Mouse (Mus musculus) cerebellum, adult 11-12 months (tissue): ENCODE results near the gene Ccdc86.

Experiments
- DNase-seq: peaks from one replicate; pipeline ENCODE4 v3.0.0; 2022

Gene Ccdc86

GRCm38 (mm10) chr19:10949112-10949511, at the start of gene Ccdc86:
Ccdc86 (minus strand) TSS chr19:10949266.
- peak; percentile 95 for DNase-seq

- DNase-seq = no peak
Observed at GRCm38 (mm10) chr19:10993150-10993549, 44.1 kb upstream of the Ccdc86 start, which contains the start of gene Ms4a15. Ms4a15 (minus strand) TSS chr19:10993250.

GRCm38 (mm10) chr19:10991911-10992310, 42.8 kb upstream of the Ccdc86 start:
- no peak for DNase-seq

- DNase-seq = no peak
Observed at GRCm38 (mm10) chr19:10990751-10991150, 41.7 kb upstream of the Ccdc86 start.

GRCm38 (mm10) chr19:10988563-10988962, 39.5 kb upstream of the Ccdc86 start:
- DNase-seq = no peak

- no peak for DNase-seq
Observed at GRCm38 (mm10) chr19:10985889-10986288, 36.8 kb upstream of the Ccdc86 start.

GRCm38 (mm10) chr19:10984551-10984950, 35.5 kb upstream of the Ccdc86 start:
- DNase-seq = no peak

- peak; percentile 25 for DNase-seq
Observed at GRCm38 (mm10) chr19:10983146-10983545, 34.1 kb upstream of the Ccdc86 start.

GRCm38 (mm10) chr19:10980210-10980609, 31.1 kb upstream of the Ccdc86 start:
- DNase-seq = peak; percentile 29

DNA sequence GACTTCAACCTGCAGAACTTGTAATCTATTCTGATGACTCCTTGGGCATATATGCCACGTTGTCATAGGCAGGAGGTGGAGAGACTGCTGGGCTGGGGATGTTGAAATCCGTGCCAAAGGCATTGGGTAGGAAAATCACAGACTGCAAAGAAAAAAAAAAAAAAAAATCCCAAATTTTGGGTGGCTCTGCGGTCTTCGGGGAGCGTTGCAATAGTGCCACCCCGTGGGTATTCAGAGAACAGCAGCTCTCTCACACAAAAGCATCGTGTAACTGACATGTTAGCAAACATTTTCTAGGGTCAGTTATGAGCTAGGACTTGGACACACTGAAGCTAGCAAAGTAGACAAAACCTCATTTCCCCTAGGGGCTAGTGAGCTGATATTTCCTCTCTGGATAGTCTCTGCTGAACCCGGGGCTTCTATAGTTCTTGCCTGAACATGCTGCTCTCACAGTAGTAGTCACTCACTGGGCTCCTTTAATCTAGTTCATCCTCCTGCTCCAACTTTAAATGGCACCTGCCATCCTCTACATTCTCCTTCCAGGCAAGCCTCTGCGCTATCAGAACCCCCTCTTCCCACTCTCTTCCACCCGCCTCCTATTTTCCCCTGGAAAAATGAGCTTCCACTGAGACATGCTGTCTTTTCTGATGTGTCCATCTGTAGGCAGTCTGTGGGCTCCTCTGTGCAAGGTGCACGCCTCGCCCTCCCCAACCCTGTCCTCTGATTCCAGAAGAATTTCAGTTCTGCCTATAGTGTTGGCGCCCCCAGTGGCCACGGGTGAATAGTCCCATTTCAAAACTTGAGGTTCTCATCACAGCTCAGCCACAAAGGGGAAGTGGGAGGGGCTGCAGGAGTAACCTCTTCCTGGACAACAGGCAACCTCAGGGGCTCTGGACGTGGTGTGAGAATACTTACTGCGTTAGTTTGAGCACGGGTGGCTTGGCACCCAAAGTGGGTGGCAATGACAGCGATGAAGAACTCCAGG, 30.4 kb upstream of the Ccdc86 start:
- peak; percentile 69 for DNase-seq

DNA sequence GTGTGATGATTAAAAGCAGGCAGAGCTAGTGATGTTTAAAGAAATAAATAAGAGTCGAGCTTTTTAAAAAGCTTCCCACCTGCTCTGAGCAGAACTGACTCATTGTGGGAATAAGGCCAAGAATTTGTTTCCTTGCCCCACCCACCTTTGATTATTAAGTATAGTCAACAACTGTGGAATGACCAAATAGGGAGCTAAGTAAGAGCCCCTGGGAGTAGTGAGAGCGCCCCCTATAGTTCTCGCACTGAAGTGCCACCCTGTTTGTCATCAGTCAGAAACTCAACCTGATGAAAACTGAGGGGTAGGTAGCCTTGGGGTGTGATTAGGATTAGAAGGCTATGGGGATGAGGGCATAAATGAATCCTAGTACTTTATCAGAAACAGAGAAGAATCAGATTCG, 27.3 kb upstream of the Ccdc86 start:
- DNase-seq = no peak

DNA sequence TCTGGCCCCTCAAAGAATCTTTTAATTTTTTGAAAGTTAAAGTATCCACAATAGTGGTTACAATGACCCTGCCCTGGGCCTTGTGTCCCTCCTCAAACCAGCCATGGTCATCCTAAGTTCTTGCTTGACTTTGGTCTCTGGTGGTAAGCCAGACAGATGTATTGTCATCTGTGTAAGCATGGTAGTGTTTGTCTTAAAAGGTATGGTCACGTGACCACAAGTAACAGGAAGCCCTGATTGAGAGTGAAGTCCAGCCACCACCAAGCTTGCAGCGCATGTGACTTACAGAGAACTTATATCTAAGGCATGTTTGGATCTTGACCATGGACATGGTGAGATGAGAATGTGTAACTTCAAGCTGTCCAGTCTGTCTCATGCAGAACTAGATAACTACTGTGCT, 26.1 kb upstream of the Ccdc86 start:
- DNase-seq = no peak

DNA sequence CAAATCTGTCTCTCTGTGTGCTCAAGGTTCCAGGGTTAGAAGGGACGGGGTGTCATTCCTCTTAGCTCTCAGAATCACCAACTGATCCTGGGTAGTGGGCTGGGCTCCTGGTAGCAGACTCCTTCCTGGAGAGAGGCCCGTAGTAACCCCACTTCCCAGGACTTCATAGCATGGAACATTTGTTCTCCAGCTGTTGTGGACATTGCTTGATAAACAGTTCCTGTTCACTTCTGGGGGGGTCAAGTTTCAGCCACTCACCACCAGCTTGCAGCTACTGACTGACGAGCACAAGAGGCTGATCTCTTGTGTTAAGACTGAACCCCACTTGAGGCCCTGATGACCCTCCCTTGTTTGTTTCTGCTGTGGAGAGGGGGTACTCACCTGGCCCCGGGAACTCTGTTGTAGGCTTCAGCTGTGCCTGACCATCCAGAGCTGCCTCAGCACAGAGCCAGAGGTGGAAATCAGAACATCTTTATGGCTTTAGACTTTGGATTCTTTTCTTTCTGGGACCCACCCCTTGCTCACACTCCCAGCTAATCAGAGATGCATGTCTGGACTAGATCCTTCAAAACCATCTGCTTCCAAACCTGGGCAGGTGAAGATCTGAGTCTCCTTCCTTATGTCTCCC, 25.3 kb upstream of the Ccdc86 start, which contains the start of gene Ms4a10:
Gene Ms4a10 (minus strand): TSS at position 433 of the 628 bp plus-strand sequence.
- no peak for DNase-seq

DNA sequence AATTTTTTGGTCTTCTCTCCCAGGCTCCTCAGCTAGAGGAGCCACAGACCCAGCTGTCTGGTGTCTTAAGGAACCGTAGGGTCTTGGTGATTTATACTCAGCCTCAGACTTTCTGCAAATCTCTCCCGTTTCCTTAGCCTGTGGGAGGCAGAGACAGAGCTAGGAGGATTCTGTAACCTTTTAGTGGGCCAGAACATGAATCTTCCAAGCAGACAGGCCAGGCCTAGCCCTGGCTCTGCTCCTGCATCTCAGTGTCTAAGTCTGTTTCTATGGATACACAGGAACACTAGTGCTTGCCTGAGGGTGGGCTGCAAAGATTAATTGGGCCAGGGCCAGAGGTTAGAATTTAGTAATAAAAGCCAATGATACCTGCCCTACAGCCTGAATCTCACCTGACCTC, 24.1 kb upstream of the Ccdc86 start:
- DNase-seq = no peak

DNA sequence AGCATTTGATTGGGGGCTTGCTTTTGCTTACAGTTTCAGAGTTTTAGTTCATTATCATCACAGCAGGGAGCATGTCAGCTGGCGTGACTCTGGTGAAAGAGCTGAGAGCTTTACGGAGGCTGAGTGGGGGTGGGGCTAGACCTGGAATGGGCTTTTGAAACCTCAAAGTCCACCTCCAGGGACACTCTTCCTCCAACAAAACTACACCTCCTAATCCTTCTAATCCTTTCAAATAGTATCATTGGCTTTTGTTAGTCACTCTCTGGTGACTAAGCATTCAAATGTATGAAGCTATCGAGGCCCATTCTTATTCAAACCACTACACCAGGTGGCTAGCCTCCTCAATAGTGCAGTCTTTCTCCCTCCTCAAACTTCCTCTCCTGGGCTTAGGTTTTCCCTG, 23.6 kb upstream of the Ccdc86 start:
- DNase-seq = no peak

- no peak for DNase-seq
Observed at GRCm38 (mm10) chr19:10970457-10970856, 21.4 kb upstream of the Ccdc86 start.

- DNase-seq = no peak
Observed at GRCm38 (mm10) chr19:10968578-10968977, 19.5 kb upstream of the Ccdc86 start.

- no peak for DNase-seq
Observed at GRCm38 (mm10) chr19:10965721-10966120, 16.7 kb upstream of the Ccdc86 start.

DNA sequence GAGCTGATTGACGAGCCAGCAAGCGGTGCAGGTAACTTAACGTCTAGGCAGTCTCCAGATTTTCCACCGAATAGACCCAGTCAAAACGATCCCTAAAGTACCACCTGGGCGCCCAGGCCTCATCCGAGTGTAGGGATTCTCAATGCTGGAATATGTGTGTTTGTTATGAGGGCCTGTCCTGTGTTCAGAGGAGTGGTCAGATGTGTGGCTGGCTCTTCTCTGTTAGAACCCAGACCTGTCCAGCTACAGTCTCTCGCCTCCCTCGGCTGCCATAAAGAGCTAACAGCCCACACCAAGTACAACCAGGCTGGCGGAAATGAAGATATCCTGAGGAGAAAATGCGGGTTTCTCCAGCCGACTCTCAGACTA, 10.9 kb upstream of the Ccdc86 start:
- DNase-seq = no peak

DNA sequence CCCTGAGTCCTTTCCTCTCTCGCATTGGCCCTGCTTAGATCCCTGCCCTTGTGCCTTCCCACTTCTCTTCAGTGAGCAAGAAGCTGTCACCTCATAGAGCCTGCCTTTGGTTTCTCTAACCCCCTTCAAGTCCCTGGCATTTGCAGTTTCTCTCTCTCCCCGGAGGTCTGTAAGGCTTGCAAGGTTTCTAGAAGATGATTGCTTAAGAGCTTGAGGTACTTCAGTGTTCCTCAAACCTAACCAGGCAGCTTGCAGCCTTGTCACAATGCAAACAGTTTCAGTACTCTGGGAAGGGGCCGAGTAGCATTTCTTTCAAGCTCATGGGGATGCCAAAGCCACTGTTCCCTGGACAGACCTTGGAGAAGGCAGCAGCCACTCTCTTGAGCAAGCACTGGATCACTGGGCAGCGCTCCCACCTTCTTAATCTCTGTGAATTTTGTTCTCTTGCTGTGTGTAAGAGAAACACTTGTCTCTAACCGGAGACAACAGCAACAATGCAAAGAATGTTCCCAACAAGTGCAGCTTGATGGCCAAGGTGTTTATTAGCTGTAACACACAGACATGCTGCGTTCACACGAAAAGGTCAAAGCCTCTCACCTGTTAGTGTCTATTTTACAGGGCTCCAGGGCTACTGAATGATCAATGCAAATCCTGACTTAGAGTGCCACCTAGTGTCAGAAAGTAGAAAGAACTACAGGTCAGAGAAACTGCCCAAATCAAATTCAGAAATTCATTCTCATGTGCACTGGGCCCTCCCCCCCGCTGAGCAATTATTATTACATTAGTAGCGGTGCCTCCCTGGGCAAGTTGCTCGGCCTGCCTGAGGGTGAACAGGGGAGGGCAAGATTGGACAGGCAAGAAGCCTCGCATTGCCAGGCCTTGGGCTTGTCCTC, 10.3 kb upstream of the Ccdc86 start:
- DNase-seq = peak; percentile 42

- no peak for DNase-seq
Observed at GRCm38 (mm10) chr19:10952021-10952939, 3.2 kb upstream of the Ccdc86 start.

GRCm38 (mm10) chr19:10949558-10949957, 492 bp upstream of the Ccdc86 start:
- DNase-seq = no peak
